Mouse (Mus musculus) CH12.LX (cell line): Measurements from ENCODE around the gene Vac14. TPM values are rescaled to one million over a fixed set of nuclear protein-coding genes. Genes with fewer than 3 reads are reported as not detected.

ENCODE experiments used
- DNase-seq: peaks from one replicate; pipeline ENCODE4 v3.0.0-alpha.2; 2013; ENCODE audit errors: extremely low read depth
- H3K27ac ChIP-seq: 2 replicates; pipeline ENCODE4 v1.5.1; 2012; ENCODE audit warnings: low read depth, mild to moderate bottlenecking, control low read depth, moderate library complexity; ENCODE audit not compliant: insufficient read depth
- H3K27me3 ChIP-seq: replicated peaks from 2 replicates; pipeline ENCODE3; 2012; ENCODE audit warnings: inconsistent platforms
- H3K36me3 ChIP-seq, 2 experiments: replicated peaks in 1 of 2; 2 replicates each; pipeline versions ENCODE3 to v1.6.1; 2012; ENCODE audit warnings: inconsistent platforms in 1 of 2, low read length in 1 of 2, mild to moderate bottlenecking in 1 of 2, mixed read lengths in 1 of 2, moderate library complexity in 1 of 2; ENCODE audit not compliant: control insufficient read depth in 1 of 2, insufficient read depth in 1 of 2
- H3K4me1 ChIP-seq, 2 experiments: 2 replicates each; pipeline ENCODE4 v1.6.1; 2012; ENCODE audit warnings: inconsistent platforms in 1 of 2, moderate library complexity in 1 of 2; ENCODE audit not compliant: insufficient read depth in 2 of 2, control insufficient read depth in 1 of 2
- H3K4me2 ChIP-seq: 2 replicates; pipeline ENCODE4 v1.6.1; 2012; ENCODE audit warnings: low read depth, mild to moderate bottlenecking, control low read depth; ENCODE audit not compliant: poor library complexity, insufficient read depth, severe bottlenecking
- H3K4me3 ChIP-seq, 3 experiments: fragments of 150-350 bp in 1 of 3; sonication (generic) in 1 of 3; replicated peaks in 1 of 3; 2 replicates each; pipeline versions ENCODE3 to v1.5.1; 2011 to 2012; ENCODE audit warnings: low read depth in 2 of 3, low read length in 2 of 3, mild to moderate bottlenecking in 2 of 3, moderate library complexity in 2 of 3, control low read depth in 1 of 3, improper control_type of control experiment in 1 of 3, inconsistent platforms in 1 of 3, mixed read lengths in 1 of 3; ENCODE audit not compliant: poor library complexity in 1 of 3
- H3K79me2 ChIP-seq: replicated peaks from 2 replicates; pipeline ENCODE4 v1.6.1; 2012; ENCODE audit warnings: mild to moderate bottlenecking, moderate library complexity; ENCODE audit not compliant: control insufficient read depth, poor library complexity, insufficient read depth, severe bottlenecking; ENCODE audit errors: extremely low read depth
- H3K9ac ChIP-seq: 2 replicates; pipeline ENCODE4 v1.6.1; 2012; ENCODE audit warnings: low read depth, mild to moderate bottlenecking, control low read depth, moderate library complexity; ENCODE audit not compliant: insufficient read depth
- H3K9me3 ChIP-seq: replicated peaks from 2 replicates; pipeline ENCODE3; 2012; ENCODE audit warnings: low read length, inconsistent platforms, mixed read lengths
- GABPA ChIP-seq: IDR thresholded peaks from 2 replicates; pipeline ENCODE4 v1.6.1; 2012; ENCODE audit warnings: low read depth, low read length, improper control_type of control experiment, inconsistent platforms; ENCODE audit not compliant: insufficient replicate concordance
- IRF4 ChIP-seq: IDR thresholded peaks from 2 replicates; pipeline ENCODE4 v1.6.1; 2014; ENCODE audit warnings: low read depth, mild to moderate bottlenecking, inconsistent platforms, low read length, improper control_type of control experiment
- MYC ChIP-seq: IDR thresholded peaks from 2 replicates; pipeline ENCODE4 v1.6.1; 2011; ENCODE audit warnings: low read depth, mild to moderate bottlenecking, improper control_type of control experiment, low read length
- TBP ChIP-seq: conservative IDR thresholded peaks from 2 replicates; pipeline ENCODE4 v1.6.1; 2011; ENCODE audit warnings: low read depth, low read length, improper control_type of control experiment
- USF1 ChIP-seq: IDR thresholded peaks from 2 replicates; pipeline ENCODE4 v1.6.1; 2014; ENCODE audit warnings: low read depth, mild to moderate bottlenecking, inconsistent platforms, low read length, improper control_type of control experiment
- ZMIZ1 ChIP-seq: IDR thresholded peaks from 2 replicates; pipeline ENCODE4 v1.6.1; 2012; ENCODE audit warnings: low read depth, mild to moderate bottlenecking, inconsistent platforms, low read length, improper control_type of control experiment
- dilution Hi-C: fragments of 300-500 bp; cut with MboI; formaldehyde crosslinking; loops from 2 replicates; pipeline ENCODE4 v1.14.3; 2020; ENCODE audit warnings: low sequenced_read_pairs; ENCODE audit not compliant: extremely low pct_unique_long_range_greater_than_20kb, extremely low pct_ligation_motif_present
- in situ Hi-C: fragments of 300-500 bp; cut with MboI; formaldehyde crosslinking; loops from 3 replicates; pipeline ENCODE4 v1.14.3; 2019; ENCODE audit warnings: low sequenced_read_pairs, low pct_ligation_motif_present, low pct_unique_long_range_greater_than_20kb, mixed read lengths
- polyA plus RNA-seq: library from polyadenylated mRNA; unstranded; fragments of >175 nt; gene quantifications from 2 replicates; pipeline ENCODE4 v1.2.1, GENCODE M21; 2012; ENCODE audit warnings: low read depth; ENCODE audit not compliant: insufficient read length
- total RNA-seq, 2 experiments: library from RNA; depleted of rRNA; stranded (reverse); fragments of 300-350 nt in 1 of 2; fragments of >200 nt in 1 of 2; gene quantifications; 2 replicates each; pipeline ENCODE4 v1.2.3; 2012 to 2014

The Vac14 gene
- total and polyA plus RNA-seq, 3 experiments: 20.9 to 73.8 (median 28.2) TPM

- no peak overlapping the region for H3K4me2 ChIP-seq
- DNase-seq: no peak
- in situ Hi-C loops (loop anchor here (25.0 kb wide), 2 partner anchors 207 to 457 kb away; partner anchors contain the start of genes Clec18a, Cog4, Pdpr and Sf3b3), dilution Hi-C loops (no loop called here)
- H3K9me3 ChIP-seq: no peaks in the 10 kb centered on the region
- peaks cover 38 to 81% of the 10 kb centered on the region in 2 experiments for H3K36me3 ChIP-seq
- H3K27ac ChIP-seq: no peak overlapping the region
- H3K9ac ChIP-seq: no peak overlapping the region
- no peaks in the 10 kb centered on the region for H3K27me3 ChIP-seq
- peaks cover 27% of the 10 kb centered on the region for H3K79me2 ChIP-seq
- peaks cover 2 to 24% of the 10 kb centered on the region in 2 experiments; a peak in 3 of 4 replicates for H3K4me1 ChIP-seq
- H3K4me3 ChIP-seq: no peak overlapping the region
- no peak for TF ChIP-seq IRF4
- TF ChIP-seq, all 38 proteins: peak for 0
Measured at GRCm38 (mm10) chr8:110630079-110630478, 11.7 kb downstream of the Vac14 start.

- no peaks in the 10 kb centered on the region for H3K9me3 ChIP-seq
- peak; percentile 84 for TF ChIP-seq TBP
- no peak for TF ChIP-seq USF1
- TF ChIP-seq GABPA: no peak
- TF ChIP-seq MYC: no peak
- no peak for TF ChIP-seq IRF4
- TF ChIP-seq, all 38 proteins: peak for 1
- Histone ChIP-seq H3K36me3 (peaks cover 44 to 84% of the 10 kb centered on the region in 2 experiments), H3K4me3 (no peak overlapping the region), H3K27me3 (no peaks in the 10 kb centered on the region), H3K4me2 (no peak overlapping the region), H3K9ac (no peak overlapping the region), H3K79me2 (peaks cover 22% of the 10 kb centered on the region), H3K4me1 (peaks cover 2 to 24% of the 10 kb centered on the region in 2 experiments; a peak in 3 of 4 replicates), H3K27ac (no peak overlapping the region)
- dilution Hi-C loops: no loop called here
- no peak for DNase-seq
- in situ Hi-C loops: loop anchor here (25.0 kb wide), 2 partner anchors 207 to 457 kb away; partner anchors contain the start of genes Clec18a, Cog4, Pdpr and Sf3b3
Measured at GRCm38 (mm10) chr8:110630571-110631071, 12.2 kb downstream of the Vac14 start.

- Histone ChIP-seq H3K9ac (no peak overlapping the region), H3K9me3 (no peaks in the 10 kb centered on the region), H3K4me2 (no peak overlapping the region), H3K4me3 (no peak overlapping the region), H3K27me3 (no peaks in the 10 kb centered on the region), H3K27ac (no peak overlapping the region), H3K4me1 (peaks cover 2 to 20% of the 10 kb centered on the region in 2 experiments; a peak in 3 of 4 replicates), H3K79me2 (peaks cover 17% of the 10 kb centered on the region), H3K36me3 (peaks cover 49 to 90% of the 10 kb centered on the region in 2 experiments)
- in situ Hi-C loops (loop anchor here (25.0 kb wide), 2 partner anchors 206 to 456 kb away; partner anchors contain the start of genes Clec18a, Cog4, Pdpr and Sf3b3), dilution Hi-C loops (no loop called here)
- TF ChIP-seq ZMIZ1 (no peak), TBP (peak; percentile 72; the same call in 1 of the 2 replicates)
- DNase-seq: no peak
Measured at GRCm38 (mm10) chr8:110631201-110631600, 12.8 kb downstream of the Vac14 start.
